Mouse (Mus musculus) heart, adult 10 weeks (tissue): Measurements from ENCODE around the gene Olfr1233. TPM values are rescaled to one million over a fixed set of nuclear protein-coding genes. Genes with fewer than 3 reads are reported as not detected.

Experiments used
- polyA plus RNA-seq: library from polyadenylated mRNA; stranded (reverse); fragments of 350-450 nt; fragmentation: Illumina TruSeq; extraction: RNeasy Lipid Tissue Mini Kit (QIAGEN cat#74804); gene quantifications from one replicate; pipeline ENCODE4 v1.2.3, GENCODE M21; 2014; ENCODE audit warnings: low read depth, low replicate concordance

Gene Olfr1233
- not detected for polyA plus RNA-seq

GRCm38 (mm10) chr2:89342298-89342697, at the start of gene Olfr1233:
Olfr1233 (minus strand) TSS chr2:89342398.

GRCm38 (mm10) chr2:89364765-89365164, 22.6 kb upstream of the Olfr1233 start, which contains the start of gene Olfr1234:
Olfr1234 (minus strand) TSS chr2:89364865.

GRCm38 (mm10) chr2:89329575-89329974, 12.6 kb downstream of the Olfr1233 start, which contains the start of gene Olfr1232:
Olfr1232 (minus strand) TSS chr2:89329675.

GRCm38 (mm10) chr2:89306974-89307373, 35.2 kb downstream of the Olfr1233 start, which contains the start of gene Olfr1231:
Olfr1231 (minus strand) TSS chr2:89307074.

GRCm38 (mm10) chr2:89297168-89297567, 45.0 kb downstream of the Olfr1233 start, which contains the start of gene Olfr1230:
Olfr1230 (minus strand) TSS chr2:89297268.

GRCm38 (mm10) chr2:89287914-89288313, 54.3 kb downstream of the Olfr1233 start, which contains the start of gene Olfr1229:
Olfr1229 (minus strand) TSS chr2:89288014.

Other genes starting within 250 kb of the Olfr1233 start
- not detected for gene Olfr1220, start 235.6 kb downstream of the Olfr1233 start, polyA plus RNA-seq
- gene Olfr1221, start 225.1 kb downstream of the Olfr1233 start, polyA plus RNA-seq, result not detected
- not detected for gene Olfr1222, start 209.3 kb downstream of the Olfr1233 start, polyA plus RNA-seq
- not detected for gene Olfr1223, start 190.8 kb downstream of the Olfr1233 start, polyA plus RNA-seq
- not detected for gene Olfr1224-ps1, start 178.3 kb downstream of the Olfr1233 start, polyA plus RNA-seq
- gene Olfr1225, start 167.7 kb downstream of the Olfr1233 start, polyA plus RNA-seq, result not detected
- not detected for gene Olfr1226, start 142.3 kb downstream of the Olfr1233 start, polyA plus RNA-seq
- gene Olfr1228, start 88.3 kb downstream of the Olfr1233 start, polyA plus RNA-seq, result not detected
- gene Olfr1229, start 54.4 kb downstream of the Olfr1233 start, polyA plus RNA-seq, result not detected
- gene Olfr1230, start 45.1 kb downstream of the Olfr1233 start, polyA plus RNA-seq, result not detected
- not detected for gene Olfr1231, start 35.3 kb downstream of the Olfr1233 start, polyA plus RNA-seq
- not detected for gene Olfr1232, start 12.7 kb downstream of the Olfr1233 start, polyA plus RNA-seq
- not detected for gene Olfr1234, start 22.5 kb upstream of the Olfr1233 start, polyA plus RNA-seq
- not detected for gene Olfr1238, start 67.3 kb upstream of the Olfr1233 start, polyA plus RNA-seq
- gene Olfr1239, start 78.0 kb upstream of the Olfr1233 start, polyA plus RNA-seq, result not detected
- gene Olfr1240, start 100.6 kb upstream of the Olfr1233 start, polyA plus RNA-seq, result not detected
- gene Olfr1241, start 144.7 kb upstream of the Olfr1233 start, polyA plus RNA-seq, result not detected
- gene Olfr1242, start 155.9 kb upstream of the Olfr1233 start, polyA plus RNA-seq, result not detected
- gene Olfr1243, start 189.1 kb upstream of the Olfr1233 start, polyA plus RNA-seq, result not detected
- gene Olfr1245, start 236.0 kb upstream of the Olfr1233 start, polyA plus RNA-seq, result not detected